Mouse (Mus musculus) limb, embryonic 14.5 days (tissue): ENCODE data around the gene Frs2. TPM values are rescaled to one million over a fixed set of nuclear protein-coding genes. Genes with fewer than 3 reads are reported as not detected.
A peak's percentile ranks its signal among the peaks of the same experiment; 100 is the strongest.

Experiments used
- ATAC-seq: fragments of 200-750 bp; cut with Nextera tagmentation; 2 replicates; pipeline ENCODE4 v1.8.0; 2017; ENCODE audit warnings: low read depth, moderate number of reproducible peaks, moderate TSS enrichment; ENCODE audit not compliant: low FRiP score
- DNase-seq: peaks from one replicate; pipeline ENCODE4 v3.0.0-alpha.2; 2015; ENCODE audit warnings: low spot score
- H3K27ac ChIP-seq: fragments of 300-500 bp; sonication (generic); replicated peaks from 2 replicates; pipeline ENCODE4 v1.5.1; 2014; ENCODE audit warnings: low read depth, mild to moderate bottlenecking, low read length, moderate library complexity, mixed read lengths
- H3K27me3 ChIP-seq: fragments of 300-500 bp; sonication (generic); 2 replicates; pipeline ENCODE4 v1.6.1; 2014; ENCODE audit warnings: low read length, mixed read lengths; ENCODE audit not compliant: control insufficient read depth, insufficient read depth
- H3K36me3 ChIP-seq: fragments of 300-500 bp; sonication (generic); 2 replicates; pipeline ENCODE4 v1.6.1; 2014; ENCODE audit warnings: mild to moderate bottlenecking, low read length, moderate library complexity, mixed read lengths; ENCODE audit not compliant: control insufficient read depth, insufficient read depth
- H3K4me1 ChIP-seq: fragments of 300-500 bp; sonication (generic); 2 replicates; pipeline ENCODE4 v1.6.1; 2014; ENCODE audit warnings: antibody characterized with exemption, low read length, mixed read lengths; ENCODE audit not compliant: control insufficient read depth, insufficient read depth
- H3K4me2 ChIP-seq: fragments of 300-500 bp; sonication (generic); replicated peaks from 2 replicates; pipeline ENCODE4 v1.6.1; 2014; ENCODE audit warnings: low read depth, mild to moderate bottlenecking, low read length, moderate library complexity; ENCODE audit not compliant: severe bottlenecking
- H3K4me3 ChIP-seq: fragments of 300-500 bp; sonication (generic); replicated peaks from 2 replicates; pipeline ENCODE4 v1.5.1; 2014; ENCODE audit warnings: low read length
- H3K9ac ChIP-seq: fragments of 300-500 bp; sonication (generic); 2 replicates; pipeline ENCODE4 v1.6.1; 2014; ENCODE audit warnings: mild to moderate bottlenecking, low read depth, low read length, moderate library complexity; ENCODE audit not compliant: severe bottlenecking
- H3K9me3 ChIP-seq: fragments of 300-500 bp; sonication (generic); 2 replicates; pipeline ENCODE4 v1.6.1; 2016; ENCODE audit warnings: low read length; ENCODE audit not compliant: control insufficient read depth
- POLR2A ChIP-seq: fragments of 200-500 bp; IDR thresholded peaks from 2 replicates; pipeline ENCODE4 v1.8.0; 2012; ENCODE audit warnings: inconsistent platforms, mild to moderate bottlenecking, moderate library complexity, borderline replicate concordance; ENCODE audit not compliant: insufficient read depth, insufficient read length; ENCODE audit errors: extremely low read depth
- WGBS: fragments of 180-500 bp; shearing (Covaris S2); extraction: QIAGEN DNeasy Blood & Tissue Kit; methylation state at CpG from one replicate; pipeline ENCODE4 v1.1.7; 2014; 5-methylcytosine and 5-hydroxymethylcytosine counted together
- polyA plus RNA-seq, 2 experiments: library from polyadenylated mRNA; depleted of rRNA in 1 of 2; stranded (reverse) in 1 of 2; unstranded in 1 of 2; fragments of >200 nt; fragmentation: Nextera tagmentation in 1 of 2; extraction: Ambion mirVana in 1 of 2; gene quantifications; 2 replicates each; pipeline versions ENCODE4 v1.2.1 to v1.2.3; 2012 to 2014

Frs2 gene
- polyA plus RNA-seq, 2 experiments, result 29.1 to 36.6 TPM

DNA sequence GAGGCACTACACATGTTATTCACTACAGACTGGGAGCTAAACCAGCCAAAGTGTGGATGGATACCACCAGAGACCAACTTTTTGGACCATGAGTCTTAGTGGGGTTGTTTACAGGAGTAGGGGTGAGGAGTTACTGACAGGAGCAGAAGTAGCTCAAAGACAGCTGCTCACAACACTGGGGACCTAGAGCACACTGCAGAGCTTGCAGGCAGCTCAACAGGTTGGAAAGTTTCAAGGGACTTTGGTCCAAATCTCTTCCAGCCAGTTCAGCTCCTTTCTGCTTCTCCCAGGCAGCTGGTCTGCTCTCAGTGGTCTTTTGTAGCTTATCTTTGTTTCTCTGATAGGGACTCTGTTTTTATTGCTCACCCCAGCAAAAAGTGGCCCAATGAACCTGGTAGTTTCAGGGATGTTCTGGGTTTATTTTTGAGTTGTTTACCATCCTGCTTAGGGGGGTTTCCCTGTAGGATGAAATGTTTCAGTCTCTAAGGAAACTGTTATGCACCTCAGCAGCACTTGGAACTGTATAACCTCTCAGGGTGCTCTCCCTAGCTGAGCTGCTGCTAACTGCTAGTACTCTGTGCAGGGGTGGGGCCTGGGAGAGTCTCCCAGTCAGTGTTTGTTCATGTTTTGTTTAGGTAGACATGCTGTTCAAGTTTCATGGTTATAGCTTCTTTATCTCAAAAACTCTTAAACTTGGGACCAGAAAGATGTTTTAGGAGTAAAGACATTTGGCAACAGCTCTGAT, 44.3 kb downstream of the Frs2 start:
- ATAC-seq, result no peak
- no peak overlapping the region for H3K9ac ChIP-seq
- TF ChIP-seq POLR2A, result no peak
- H3K4me1 ChIP-seq, result no peaks in the 10 kb centered on the region
- H3K4me2 ChIP-seq, result no peak overlapping the region
- H3K36me3 ChIP-seq, result no peaks in the 10 kb centered on the region
- no peak for DNase-seq
- no peaks in the 10 kb centered on the region for H3K9me3 ChIP-seq
- no peak overlapping the region for H3K4me3 ChIP-seq
- H3K27ac ChIP-seq, result no peak overlapping the region
- H3K27me3 ChIP-seq, result no peaks in the 10 kb centered on the region

DNA sequence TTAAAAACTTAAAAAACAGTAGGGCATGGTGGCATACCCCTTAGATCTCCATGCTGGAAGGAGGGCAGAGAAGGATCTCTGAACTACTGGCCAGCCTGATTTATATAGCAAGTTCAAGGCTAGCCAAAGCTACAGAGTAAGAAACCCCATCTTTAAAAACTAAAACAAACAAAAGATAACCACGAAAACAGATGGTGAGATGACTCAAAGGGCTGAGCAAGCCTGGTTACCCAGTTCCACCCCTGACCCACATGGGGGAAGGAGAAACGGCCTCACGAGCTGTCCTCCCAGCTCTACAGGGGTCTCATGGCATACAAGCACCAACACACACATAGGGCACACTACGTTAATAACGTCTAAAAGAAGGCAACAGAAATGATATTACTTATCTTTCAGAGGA, 48.2 kb downstream of the Frs2 start:
- Histone ChIP-seq H3K4me1 (0 out of 2 replicates have a peak, but pooled peaks cover 6% of the 10 kb centered on the region), H3K27ac (no peak overlapping the region), H3K4me2 (no peak overlapping the region), H3K36me3 (peaks cover 8% of the 10 kb centered on the region; the same call in 1 of the 2 replicates), H3K27me3 (no peaks in the 10 kb centered on the region), H3K9me3 (no peaks in the 10 kb centered on the region), H3K4me3 (no peak overlapping the region), H3K9ac (no peak overlapping the region)
- ATAC-seq (no peak), DNase-seq (no peak)
- no peak for TF ChIP-seq POLR2A
- 85% methylated on average over 5 of the region's 5 CpGs for WGBS

DNA sequence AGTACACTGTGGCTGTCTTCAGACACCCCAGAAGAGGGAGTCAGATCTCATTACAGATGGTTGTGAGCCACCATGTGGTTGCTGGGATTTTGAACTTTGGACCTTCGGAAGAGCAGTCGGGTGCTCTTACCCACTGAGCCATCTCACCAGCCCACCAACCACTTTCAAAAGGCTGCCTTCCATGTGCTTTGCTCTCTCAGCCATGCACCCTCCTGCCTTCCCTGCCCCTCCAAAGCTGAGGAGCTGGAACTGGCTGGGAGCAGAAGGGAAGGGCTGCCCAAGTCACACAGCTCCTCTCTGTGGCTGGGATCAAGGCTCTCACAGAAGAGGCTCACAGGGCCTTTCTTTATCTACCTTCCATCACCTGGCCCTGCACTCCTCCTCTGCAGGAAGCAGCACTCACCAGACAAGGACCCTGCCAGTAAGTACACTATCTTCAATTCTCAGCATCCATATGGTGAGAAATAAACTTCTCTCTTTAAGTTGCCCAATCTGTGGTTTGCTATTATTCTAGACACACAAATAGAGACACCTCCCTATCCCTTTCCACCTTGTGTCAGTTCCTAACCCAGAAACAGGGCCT, 51.1 kb downstream of the Frs2 start:
- Histone ChIP-seq H3K9me3 (no peaks in the 10 kb centered on the region), H3K4me3 (no peak overlapping the region), H3K4me2 (no peak overlapping the region), H3K27me3 (no peaks in the 10 kb centered on the region), H3K9ac (no peak overlapping the region), H3K27ac (no peak overlapping the region), H3K36me3 (peaks cover 19% of the 10 kb centered on the region), H3K4me1 (peaks cover 11% of the 10 kb centered on the region; the same call in 1 of the 2 replicates)
- DNase-seq, result no peak
- TF ChIP-seq POLR2A, result no peak
- 72% methylated on average over 2 of the region's 2 CpGs for WGBS
- ATAC-seq, result no peak

DNA sequence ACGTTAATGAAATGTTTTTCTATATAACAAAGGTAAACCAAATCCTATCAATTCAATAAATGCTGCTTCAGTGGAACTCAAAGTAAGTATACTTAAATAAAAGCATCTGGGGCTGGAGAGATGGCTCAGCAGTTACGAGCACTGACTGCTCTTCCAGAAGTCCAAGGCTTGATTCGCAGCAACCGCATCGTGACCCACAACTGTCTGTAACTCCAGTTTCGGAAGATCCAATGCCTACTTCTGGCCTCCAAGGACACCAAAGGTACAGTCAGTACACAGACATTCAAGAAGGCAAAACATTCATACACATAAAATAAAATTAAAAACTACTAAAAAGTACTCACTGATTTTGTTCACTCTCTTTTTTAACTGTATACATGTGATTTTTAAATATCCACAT, 52.2 kb downstream of the Frs2 start:
- Histone ChIP-seq H3K4me1 (peaks cover 11% of the 10 kb centered on the region; the same call in 1 of the 2 replicates), H3K4me2 (no peak overlapping the region), H3K36me3 (peaks cover 19% of the 10 kb centered on the region), H3K9me3 (no peaks in the 10 kb centered on the region), H3K27ac (no peak overlapping the region), H3K9ac (no peak overlapping the region), H3K27me3 (no peaks in the 10 kb centered on the region), H3K4me3 (no peak overlapping the region)
- DNase-seq (no peak), ATAC-seq (no peak)
- 69% methylated on average over 6 of the region's 6 CpGs for WGBS
- no peak for TF ChIP-seq POLR2A

GRCm38 (mm10) chr10:117094504-117095329, 53.6 kb downstream of the Frs2 start:
- Histone ChIP-seq H3K4me2 (no peak overlapping the region), H3K36me3 (peaks cover 19% of the 10 kb centered on the region), H3K27me3 (no peaks in the 10 kb centered on the region), H3K9me3 (no peaks in the 10 kb centered on the region), H3K4me1 (peaks cover 11% of the 10 kb centered on the region), H3K9ac (no peak overlapping the region; the same call in 1 of the 2 replicates), H3K27ac (no peak overlapping the region), H3K4me3 (no peak overlapping the region)
- TF ChIP-seq POLR2A, result no peak
- ATAC-seq, result peak; percentile 60; the same call in 1 of the 2 replicates
- DNase-seq, result peak; percentile 11
- 64% methylated on average over 15 of the region's 15 CpGs for WGBS
